Mouse (Mus musculus) CH12.LX (cell line): ENCODE data around the gene Polr3gl. TPM values are rescaled to one million over a fixed set of nuclear protein-coding genes. Genes with fewer than 3 reads are reported as not detected.

Experiments
- DNase-seq: peaks from one replicate; pipeline ENCODE4 v3.0.0-alpha.2; 2013; ENCODE audit errors: extremely low read depth
- H3K27ac ChIP-seq: 2 replicates; pipeline ENCODE4 v1.5.1; 2012; ENCODE audit warnings: low read depth, mild to moderate bottlenecking, control low read depth, moderate library complexity; ENCODE audit not compliant: insufficient read depth
- H3K27me3 ChIP-seq: replicated peaks from 2 replicates; pipeline ENCODE3; 2012; ENCODE audit warnings: inconsistent platforms
- H3K36me3 ChIP-seq, 2 experiments: replicated peaks in 1 of 2; 2 replicates each; pipeline versions ENCODE3 to v1.6.1; 2012; ENCODE audit warnings: inconsistent platforms in 1 of 2, low read length in 1 of 2, mild to moderate bottlenecking in 1 of 2, mixed read lengths in 1 of 2, moderate library complexity in 1 of 2; ENCODE audit not compliant: control insufficient read depth in 1 of 2, insufficient read depth in 1 of 2
- H3K4me1 ChIP-seq, 2 experiments: 2 replicates each; pipeline ENCODE4 v1.6.1; 2012; ENCODE audit warnings: inconsistent platforms in 1 of 2, moderate library complexity in 1 of 2; ENCODE audit not compliant: insufficient read depth in 2 of 2, control insufficient read depth in 1 of 2
- H3K4me2 ChIP-seq: 2 replicates; pipeline ENCODE4 v1.6.1; 2012; ENCODE audit warnings: low read depth, mild to moderate bottlenecking, control low read depth; ENCODE audit not compliant: poor library complexity, insufficient read depth, severe bottlenecking
- H3K4me3 ChIP-seq, 3 experiments: fragments of 150-350 bp in 1 of 3; sonication (generic) in 1 of 3; replicated peaks in 1 of 3; 2 replicates each; pipeline versions ENCODE3 to v1.5.1; 2011 to 2012; ENCODE audit warnings: low read depth in 2 of 3, low read length in 2 of 3, mild to moderate bottlenecking in 2 of 3, moderate library complexity in 2 of 3, control low read depth in 1 of 3, improper control_type of control experiment in 1 of 3, inconsistent platforms in 1 of 3, mixed read lengths in 1 of 3; ENCODE audit not compliant: poor library complexity in 1 of 3
- H3K79me2 ChIP-seq: replicated peaks from 2 replicates; pipeline ENCODE4 v1.6.1; 2012; ENCODE audit warnings: mild to moderate bottlenecking, moderate library complexity; ENCODE audit not compliant: control insufficient read depth, poor library complexity, insufficient read depth, severe bottlenecking; ENCODE audit errors: extremely low read depth
- H3K9ac ChIP-seq: 2 replicates; pipeline ENCODE4 v1.6.1; 2012; ENCODE audit warnings: low read depth, mild to moderate bottlenecking, control low read depth, moderate library complexity; ENCODE audit not compliant: insufficient read depth
- H3K9me3 ChIP-seq: replicated peaks from 2 replicates; pipeline ENCODE3; 2012; ENCODE audit warnings: low read length, inconsistent platforms, mixed read lengths
- BHLHE40 ChIP-seq: IDR thresholded peaks from 2 replicates; pipeline ENCODE4 v1.6.1; 2011; ENCODE audit warnings: mild to moderate bottlenecking, low read depth, low read length, improper control_type of control experiment
- CHD1 ChIP-seq: IDR thresholded peaks from 2 replicates; pipeline ENCODE4 v1.6.1; 2012; ENCODE audit warnings: low read depth, low read length, improper control_type of control experiment, inconsistent platforms
- ELF1 ChIP-seq: IDR thresholded peaks from 2 replicates; pipeline ENCODE4 v1.6.1; 2014; ENCODE audit warnings: low read depth, mild to moderate bottlenecking, inconsistent platforms, low read length, improper control_type of control experiment
- HCFC1 ChIP-seq: IDR thresholded peaks from 2 replicates; pipeline ENCODE4 v1.6.1; 2012; ENCODE audit warnings: low read depth, mild to moderate bottlenecking, inconsistent platforms, low read length, improper control_type of control experiment
- JUND ChIP-seq: conservative IDR thresholded peaks from 2 replicates; pipeline ENCODE4 v1.6.1; 2011; ENCODE audit warnings: low read depth, low read length, improper control_type of control experiment
- MXI1 ChIP-seq: IDR thresholded peaks from 2 replicates; pipeline ENCODE4 v1.6.1; 2011; ENCODE audit warnings: mild to moderate bottlenecking, low read depth, low read length, improper control_type of control experiment
- NELFE ChIP-seq: IDR thresholded peaks from 2 replicates; pipeline ENCODE4 v1.6.1; 2011; ENCODE audit warnings: low read depth, low read length, improper control_type of control experiment
- POLR2A ChIP-seq: IDR thresholded peaks from 2 replicates; pipeline ENCODE4 v1.6.1; 2011; ENCODE audit warnings: low read depth, mild to moderate bottlenecking, improper control_type of control experiment, low read length
- POLR2AphosphoS2 ChIP-seq: IDR thresholded peaks from 2 replicates; pipeline ENCODE4 v1.6.1; 2011; ENCODE audit warnings: low read depth, low read length, improper control_type of control experiment
- SMC3 ChIP-seq: IDR thresholded peaks from 2 replicates; pipeline ENCODE4 v1.6.1; 2011; ENCODE audit warnings: low read depth, low read length, improper control_type of control experiment
- TBP ChIP-seq: conservative IDR thresholded peaks from 2 replicates; pipeline ENCODE4 v1.6.1; 2011; ENCODE audit warnings: low read depth, low read length, improper control_type of control experiment
- UBTF ChIP-seq: IDR thresholded peaks from 2 replicates; pipeline ENCODE4 v1.6.1; 2012; ENCODE audit warnings: low read depth, mild to moderate bottlenecking, inconsistent platforms, low read length, improper control_type of control experiment, moderate library complexity
- ZMIZ1 ChIP-seq: IDR thresholded peaks from 2 replicates; pipeline ENCODE4 v1.6.1; 2012; ENCODE audit warnings: low read depth, mild to moderate bottlenecking, inconsistent platforms, low read length, improper control_type of control experiment
- ZNF384 ChIP-seq: IDR thresholded peaks from 2 replicates; pipeline ENCODE4 v1.6.1; 2012; ENCODE audit warnings: low read depth, low read length, improper control_type of control experiment, inconsistent platforms
- dilution Hi-C: fragments of 300-500 bp; cut with MboI; formaldehyde crosslinking; loops from 2 replicates; pipeline ENCODE4 v1.14.3; 2020; ENCODE audit warnings: low sequenced_read_pairs; ENCODE audit not compliant: extremely low pct_unique_long_range_greater_than_20kb, extremely low pct_ligation_motif_present
- in situ Hi-C: fragments of 300-500 bp; cut with MboI; formaldehyde crosslinking; loops from 3 replicates; pipeline ENCODE4 v1.14.3; 2019; ENCODE audit warnings: low sequenced_read_pairs, low pct_ligation_motif_present, low pct_unique_long_range_greater_than_20kb, mixed read lengths
- polyA plus RNA-seq: library from polyadenylated mRNA; unstranded; fragments of >175 nt; gene quantifications from 2 replicates; pipeline ENCODE4 v1.2.1, GENCODE M21; 2012; ENCODE audit warnings: low read depth; ENCODE audit not compliant: insufficient read length
- total RNA-seq, 2 experiments: library from RNA; depleted of rRNA; stranded (reverse); fragments of 300-350 nt in 1 of 2; fragments of >200 nt in 1 of 2; gene quantifications; 2 replicates each; pipeline ENCODE4 v1.2.3; 2012 to 2014

Gene Polr3gl
- total and polyA plus RNA-seq, 3 experiments = 13.7 to 18.8 (median 15.7) TPM

GRCm38 (mm10) chr3:96576005-96576658 is 17.8 kb downstream of the Polr3gl start:
- Histone ChIP-seq H3K79me2 (no peaks in the 10 kb centered on the region), H3K4me3 (peak overlapping the region; percentile 52 to 62 (median 56)), H3K9ac (peak overlapping the region; percentile 95), H3K4me2 (peak overlapping the region; percentile 67), H3K9me3 (no peaks in the 10 kb centered on the region), H3K36me3 (peaks cover 0 to 5% of the 10 kb centered on the region in 2 experiments), H3K4me1 (peaks cover 13 to 52% of the 10 kb centered on the region in 2 experiments), H3K27me3 (no peaks in the 10 kb centered on the region), H3K27ac (peak overlapping the region; percentile 89)
- dilution Hi-C loops = no loop called here
- peak; percentile 48 for DNase-seq
- in situ Hi-C loops = no loop called here
- TF ChIP-seq CHD1 = peak; percentile 44; the same call in 1 of the 2 replicates
- peak; percentile 81 for TF ChIP-seq ZNF384
- TF ChIP-seq MXI1 = no peak
- no peak for TF ChIP-seq ZMIZ1
- TF ChIP-seq BHLHE40 = 0 out of 2 replicates have a peak, but pooled peaks have one; percentile 18
- 0 out of 2 replicates have a peak, but pooled peaks have one; percentile 54 for TF ChIP-seq UBTF
- TF ChIP-seq HCFC1 = no peak

DNA sequence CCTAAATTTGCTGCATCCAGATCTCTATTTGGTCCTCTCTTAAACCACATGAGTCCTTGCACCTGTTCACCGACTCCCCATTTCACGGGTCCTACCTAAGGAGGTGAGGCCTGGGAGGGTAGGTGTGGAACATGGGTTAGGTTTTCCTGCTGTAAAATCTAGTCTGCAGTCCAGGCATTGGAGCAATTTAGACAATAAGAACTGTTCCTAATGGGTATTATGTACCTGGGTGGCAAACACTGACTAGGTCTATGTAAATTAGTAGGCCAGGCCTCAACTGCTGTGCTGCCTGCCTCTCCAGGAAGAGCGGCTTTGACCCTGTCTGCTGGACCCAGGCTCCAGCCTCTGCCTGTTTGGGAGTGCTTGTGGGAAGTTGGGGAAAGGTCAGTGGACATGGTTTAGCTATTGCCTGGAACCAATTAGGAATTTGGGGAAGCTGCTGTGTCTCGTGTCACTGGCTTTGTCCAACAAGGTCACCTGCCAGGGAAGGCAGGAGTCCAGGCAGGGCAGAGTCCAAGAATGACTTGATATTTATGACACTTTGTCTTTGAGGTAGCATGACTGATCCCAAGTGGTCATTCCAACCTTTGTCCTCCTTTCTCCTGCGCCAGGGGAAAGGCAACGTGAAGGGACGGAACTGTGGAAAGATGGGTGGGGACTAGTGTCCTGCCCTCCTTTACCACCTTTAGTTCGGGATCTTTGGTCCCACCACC is 18.6 kb downstream of the Polr3gl start:
- no peak for TF ChIP-seq NELFE
- TF ChIP-seq SMC3 = no peak
- TF ChIP-seq POLR2AphosphoS2 = no peak
- TF ChIP-seq POLR2A = no peak
- no peak for TF ChIP-seq JUND
- TF ChIP-seq TBP = no peak
- TF ChIP-seq ELF1 = peak; percentile 31; the same call in 1 of the 2 replicates
- DNase-seq = no peak
- Histone ChIP-seq H3K4me1 (peaks cover 13 to 50% of the 10 kb centered on the region in 2 experiments), H3K27me3 (no peaks in the 10 kb centered on the region), H3K9me3 (no peaks in the 10 kb centered on the region), H3K4me3 (peak overlapping the region in 2 of 3 experiments; percentile 4 to 52), H3K36me3 (peaks cover 0 to 5% of the 10 kb centered on the region in 2 experiments), H3K79me2 (no peaks in the 10 kb centered on the region), H3K9ac (peak overlapping the region; percentile 95), H3K4me2 (peak overlapping the region; percentile 67; the same call in 1 of the 2 replicates), H3K27ac (no peak overlapping the region)
- in situ Hi-C loops (no loop called here), dilution Hi-C loops (no loop called here)
